Mouse (Mus musculus) myocyte (in vitro differentiated cells): ENCODE measurements around the gene Nt5dc2. TPM values are rescaled to one million over a fixed set of nuclear protein-coding genes. Genes with fewer than 3 reads are reported as not detected.

Experiments
- H3K27me3 ChIP-seq: one replicate; pipeline ENCODE4 v1.6.1; 2011; ENCODE audit not compliant: control insufficient read depth, insufficient read depth, insufficient read length
- H3K36me3 ChIP-seq: one replicate; pipeline ENCODE4 v1.6.1; 2011; ENCODE audit not compliant: control insufficient read depth, insufficient read depth
- H3K4me2 ChIP-seq: one replicate; pipeline ENCODE4 v1.6.1; 2011; ENCODE audit warnings: low read depth, control low read depth
- H3K4me3 ChIP-seq: one replicate; pipeline ENCODE4 v1.5.1; 2011; ENCODE audit warnings: mild to moderate bottlenecking, control low read depth, moderate library complexity
- H3K79me2 ChIP-seq: one replicate; pipeline ENCODE4 v1.6.1; 2011; ENCODE audit not compliant: control insufficient read depth, insufficient read depth
- H3ac ChIP-seq: one replicate; pipeline ENCODE4 v1.6.1; 2011; ENCODE audit not compliant: control insufficient read depth, insufficient read length
- CEBPB ChIP-seq: IDR thresholded peaks from 2 replicates; pipeline ENCODE4 v1.6.1; 2011; ENCODE audit warnings: mild to moderate bottlenecking, moderate library complexity; ENCODE audit not compliant: poor library complexity, insufficient read depth, severe bottlenecking
- E2F4 ChIP-seq: IDR thresholded peaks from one replicate; pipeline ENCODE4 v1.6.1; 2011; ENCODE audit warnings: mild to moderate bottlenecking, control low read depth, moderate library complexity; ENCODE audit not compliant: insufficient read depth
- MAX ChIP-seq: IDR thresholded peaks from one replicate; pipeline ENCODE4 v1.6.1; 2011; ENCODE audit warnings: low read depth, mild to moderate bottlenecking, control low read depth
- MYOD1 ChIP-seq, 3 experiments: IDR thresholded peaks; one replicate each; pipeline ENCODE4 v1.6.1; 2011; ENCODE audit warnings: control low read depth in 2 of 3, low read depth in 2 of 3, mild to moderate bottlenecking in 2 of 3, moderate library complexity in 1 of 3; ENCODE audit not compliant: insufficient read length in 2 of 3, control insufficient read depth in 1 of 3
- MYOG ChIP-seq, 3 experiments: IDR thresholded peaks; one replicate each; pipeline ENCODE4 v1.6.1; 2011; ENCODE audit warnings: control low read depth in 2 of 3, low read depth in 2 of 3, mild to moderate bottlenecking in 2 of 3; ENCODE audit not compliant: insufficient read length in 2 of 3, control insufficient read depth in 1 of 3, insufficient read depth in 1 of 3
- POLR2A ChIP-seq: IDR thresholded peaks from one replicate; pipeline ENCODE4 v1.6.1; 2011; ENCODE audit warnings: low read depth, mild to moderate bottlenecking, control low read depth, moderate library complexity; ENCODE audit not compliant: insufficient read length
- POLR2AphosphoS2 ChIP-seq: IDR thresholded peaks from one replicate; pipeline ENCODE4 v1.6.1; 2011; ENCODE audit warnings: low read depth, control low read depth; ENCODE audit not compliant: insufficient read length
- REST ChIP-seq: IDR thresholded peaks from one replicate; pipeline ENCODE4 v1.6.1; 2011; ENCODE audit warnings: mild to moderate bottlenecking, control low read depth, moderate library complexity; ENCODE audit not compliant: insufficient read depth, insufficient read length
- SRF ChIP-seq: IDR thresholded peaks from one replicate; pipeline ENCODE4 v1.6.1; 2011; ENCODE audit warnings: low read depth; ENCODE audit not compliant: control insufficient read depth, insufficient read length
- TCF12 ChIP-seq: IDR thresholded peaks from one replicate; pipeline ENCODE4 v1.6.1; 2011; ENCODE audit warnings: mild to moderate bottlenecking, control low read depth; ENCODE audit not compliant: poor library complexity, insufficient read depth, severe bottlenecking
- TCF3 ChIP-seq: IDR thresholded peaks from one replicate; pipeline ENCODE4 v1.6.1; 2011; ENCODE audit warnings: low read depth, control low read depth; ENCODE audit not compliant: insufficient read length
- USF1 ChIP-seq: IDR thresholded peaks from one replicate; pipeline ENCODE4 v1.6.1; 2011; ENCODE audit warnings: low read depth, mild to moderate bottlenecking, control low read depth, moderate library complexity
- polyA plus RNA-seq: library from polyadenylated mRNA; unstranded; fragments of >200 nt; fragmentation: generic; extraction: Trizol; gene quantifications from one replicate; pipeline ENCODE4 v1.2.1, GENCODE M21; 2012; ENCODE audit warnings: missing spikeins

The Nt5dc2 gene
- 243 TPM for polyA plus RNA-seq

DNA sequence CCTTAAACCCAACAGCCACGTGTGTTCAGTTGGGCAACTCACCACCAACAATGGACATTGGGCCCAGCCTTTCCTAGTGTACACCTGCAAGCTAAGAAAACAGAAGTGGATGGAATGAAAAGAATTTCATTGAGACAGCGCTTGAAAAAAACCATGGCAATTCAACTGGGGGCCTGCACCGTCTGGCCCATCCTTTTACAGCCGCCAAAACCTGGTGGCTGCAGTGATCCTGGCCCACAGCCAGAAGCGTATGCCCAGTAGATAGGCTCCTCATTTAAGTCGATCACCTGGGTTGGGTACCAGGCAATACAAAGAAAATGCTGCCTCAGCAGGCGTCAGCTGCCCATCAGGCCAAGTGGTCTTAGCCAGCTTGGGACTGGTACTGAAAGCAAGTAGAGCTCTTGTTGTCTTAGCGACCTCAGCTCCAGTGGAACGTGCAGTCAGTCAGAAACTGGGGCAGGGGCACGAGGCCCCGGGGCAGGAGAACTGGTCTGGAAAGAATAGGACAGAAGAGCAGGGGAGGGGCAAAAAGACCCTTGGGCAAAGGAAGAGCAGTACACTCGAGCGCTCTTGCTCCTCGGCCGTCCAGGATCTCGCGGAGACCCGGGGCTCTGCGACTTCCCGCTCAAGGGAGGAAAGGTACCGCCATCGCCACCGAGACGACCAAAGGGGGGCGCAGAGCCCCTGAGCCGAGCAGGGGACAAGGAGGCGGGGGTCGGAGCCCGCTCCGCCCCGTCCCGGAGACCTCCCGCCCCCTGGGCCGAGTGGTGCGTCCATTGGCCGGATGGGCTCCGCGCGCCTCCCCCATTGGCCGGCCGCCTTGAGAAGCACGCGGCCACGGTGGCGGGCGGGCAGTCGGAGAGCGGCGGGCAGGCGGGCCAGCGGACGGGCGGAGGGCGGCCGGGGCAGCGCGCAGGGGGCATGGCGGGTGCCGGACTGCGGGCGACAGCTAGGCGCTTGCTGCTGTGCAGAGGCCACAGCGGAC is at the start of gene Nt5dc2:
TSS of gene Nt5dc2 (plus strand) at position 818 of the 985 bp plus-strand sequence.
- Histone ChIP-seq H3K36me3 (peaks cover under 1% of the 10 kb centered on the region), H3K27me3 (no peaks in the 10 kb centered on the region), H3K4me2 (peak within 1 kb of the TSS; percentile 97), H3K79me2 (peaks cover 28% of the 10 kb centered on the region), H3K4me3 (peak within 1 kb of the TSS; percentile 39), H3ac (peak within 1 kb of the TSS; percentile 74)
- TF ChIP-seq MYOD1 (IDR thresholded peaks at IDR 0.05; ENCODE audit: control insufficient read depth in 1 of 3, insufficient read length in 2 of 3, low read depth in 2 of 3) (peak in 1 of 3 experiments; percentile 43), POLR2A (peak; percentile 97), POLR2AphosphoS2 (peak; percentile 94), SRF (peak; percentile 10), TCF3 (no peak)

DNA sequence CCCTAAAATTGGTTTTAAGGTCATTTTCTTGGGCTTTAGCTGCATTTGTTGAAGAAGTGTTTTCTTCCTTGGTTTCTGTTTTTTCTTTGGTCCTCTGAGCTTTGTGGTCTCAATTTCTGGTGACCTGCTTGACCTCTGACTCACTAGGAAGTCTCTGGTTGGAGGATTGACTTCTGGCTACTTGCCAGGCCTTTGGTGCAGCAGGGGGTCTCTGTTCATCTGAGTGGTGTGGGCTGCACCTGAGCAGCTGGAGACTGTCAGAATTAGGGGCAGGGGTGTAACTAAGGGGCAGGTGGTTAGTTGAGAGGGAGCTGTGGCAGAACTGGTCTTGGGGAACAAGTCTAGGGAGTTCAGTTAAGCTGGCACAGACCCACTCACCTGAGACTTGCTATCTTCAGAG is 49.7 kb upstream of the Nt5dc2 start:
- TF ChIP-seq REST: no peak
- no peak for TF ChIP-seq TCF3
- peak in 2 of 3 experiments; percentile 51 for TF ChIP-seq MYOD1 (IDR thresholded peaks at IDR 0.05; ENCODE audit: control insufficient read depth in 1 of 3, insufficient read length in 2 of 3, low read depth in 2 of 3)
- TF ChIP-seq E2F4: no peak
- peak in 1 of 3 experiments; percentile 23 for TF ChIP-seq MYOG (IDR thresholded peaks at IDR 0.05; ENCODE audit: control insufficient read depth in 1 of 3, insufficient read depth in 1 of 3, insufficient read length in 2 of 3, low read depth in 2 of 3)
- no peak for TF ChIP-seq CEBPB
- Histone ChIP-seq H3K79me2 (peaks cover 7% of the 10 kb centered on the region), H3K36me3 (peaks cover 19% of the 10 kb centered on the region), H3K27me3 (no peaks in the 10 kb centered on the region), H3K4me2 (peak overlapping the region; percentile 38), H3K4me3 (no peak overlapping the region), H3ac (no peak overlapping the region)

DNA sequence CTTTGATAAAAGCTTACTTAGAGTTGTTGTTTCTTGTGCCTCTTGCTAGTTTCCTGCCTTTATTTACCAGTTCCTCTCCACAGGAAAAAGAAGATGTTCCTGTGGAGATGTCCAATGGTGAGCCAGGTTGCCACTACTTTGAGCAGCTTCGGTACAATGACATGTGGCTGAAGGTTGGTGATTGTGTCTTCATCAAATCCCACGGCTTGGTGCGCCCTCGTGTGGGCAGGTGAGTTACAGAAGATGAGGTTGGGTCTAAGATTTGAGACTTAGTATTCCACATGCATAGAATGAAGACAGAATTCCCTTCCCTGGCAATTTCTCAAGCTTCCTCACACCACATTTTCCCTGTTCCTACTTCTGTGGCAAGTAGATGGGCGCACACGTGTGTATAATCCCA is 43.4 kb upstream of the Nt5dc2 start:
- H3K27me3 ChIP-seq: no peaks in the 10 kb centered on the region
- TF ChIP-seq POLR2A (no peak), MYOG (IDR thresholded peaks at IDR 0.05; ENCODE audit: control insufficient read depth in 1 of 3, insufficient read depth in 1 of 3, insufficient read length in 2 of 3, low read depth in 2 of 3) (no peak), TCF3 (no peak), USF1 (no peak), POLR2AphosphoS2 (no peak), MAX (no peak), REST (no peak), MYOD1 (IDR thresholded peaks at IDR 0.05; ENCODE audit: control insufficient read depth in 1 of 3, insufficient read length in 2 of 3, low read depth in 2 of 3) (no peak), TCF12 (no peak), E2F4 (no peak)
- no peaks in the 10 kb centered on the region for H3K79me2 ChIP-seq
- no peak overlapping the region for H3ac ChIP-seq
- peaks cover 47% of the 10 kb centered on the region for H3K36me3 ChIP-seq
- no peak overlapping the region for H3K4me2 ChIP-seq
- H3K4me3 ChIP-seq: no peak overlapping the region

DNA sequence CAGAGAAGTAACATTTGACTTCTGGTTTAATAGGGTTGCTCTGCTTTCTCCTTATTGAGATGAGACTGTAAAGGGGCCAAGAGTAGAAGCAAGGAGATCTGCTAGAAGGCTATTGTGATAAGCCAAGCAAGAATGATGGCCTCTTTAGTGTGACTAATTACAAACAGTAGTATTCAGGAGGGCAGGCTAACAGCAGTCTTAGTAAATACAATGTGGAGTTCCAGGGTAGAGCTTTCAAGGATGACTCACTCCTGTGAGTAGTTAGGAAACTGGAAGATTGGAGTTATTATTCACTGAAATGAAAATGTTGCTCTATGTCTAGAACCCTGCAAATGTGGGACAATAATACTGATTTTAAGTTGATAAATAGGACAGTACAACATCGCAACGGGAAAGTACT is 42.3 kb upstream of the Nt5dc2 start:
- Histone ChIP-seq H3K27me3 (no peaks in the 10 kb centered on the region), H3K36me3 (peaks cover 54% of the 10 kb centered on the region), H3ac (no peak overlapping the region), H3K4me2 (no peak overlapping the region), H3K79me2 (peaks cover 4% of the 10 kb centered on the region), H3K4me3 (no peak overlapping the region)
- no peak for TF ChIP-seq REST
- TF ChIP-seq POLR2A: no peak
- no peak for TF ChIP-seq SRF
- no peak for TF ChIP-seq MYOG (IDR thresholded peaks at IDR 0.05; ENCODE audit: control insufficient read depth in 1 of 3, insufficient read depth in 1 of 3, insufficient read length in 2 of 3, low read depth in 2 of 3)
- no peak for TF ChIP-seq CEBPB
- no peak for TF ChIP-seq USF1
- TF ChIP-seq TCF3: no peak
- TF ChIP-seq E2F4: no peak
- no peak for TF ChIP-seq MYOD1 (IDR thresholded peaks at IDR 0.05; ENCODE audit: control insufficient read depth in 1 of 3, insufficient read length in 2 of 3, low read depth in 2 of 3)
- TF ChIP-seq MAX: no peak
- TF ChIP-seq POLR2AphosphoS2: no peak
- no peak for TF ChIP-seq TCF12

GRCm38 (mm10) chr14:31089918-31090317 is 40.9 kb upstream of the Nt5dc2 start:
- TF ChIP-seq USF1 (no peak), POLR2AphosphoS2 (no peak), MYOD1 (IDR thresholded peaks at IDR 0.05; ENCODE audit: control insufficient read depth in 1 of 3, insufficient read length in 2 of 3, low read depth in 2 of 3) (no peak), REST (no peak), MAX (no peak), TCF3 (no peak), MYOG (IDR thresholded peaks at IDR 0.05; ENCODE audit: control insufficient read depth in 1 of 3, insufficient read depth in 1 of 3, insufficient read length in 2 of 3, low read depth in 2 of 3) (no peak), CEBPB (no peak), SRF (no peak), POLR2A (no peak), E2F4 (no peak), TCF12 (no peak)
- peaks cover 4% of the 10 kb centered on the region for H3K79me2 ChIP-seq
- no peaks in the 10 kb centered on the region for H3K27me3 ChIP-seq
- H3K36me3 ChIP-seq: peaks cover 58% of the 10 kb centered on the region
- no peak overlapping the region for H3K4me3 ChIP-seq
- H3K4me2 ChIP-seq: peak overlapping the region; percentile 13
- H3ac ChIP-seq: no peak overlapping the region
